Comparison of ENCODE assay signal across 7 mouse cellular contexts in genomic region chr7:145106494-145106849, GRCm38 (mm10).
DNase-seq lines count a peak whose midpoint lies in the region; ATAC-seq lines count a peak whose summit lies in the region.

No protein-coding gene starts in this region.

- 0 out of 2 replicates have a peak, but pooled peaks have one; percentile 19 for ATAC-seq in common myeloid progenitor, adult 5-6 weeks (replicated peaks; ENCODE audit: low read depth, poor library complexity, severe bottlenecking)
- ATAC-seq in monocyte, adult 5-6 weeks (replicated peaks; ENCODE audit: insufficient number of reproducible peaks, low FRiP score, low TSS enrichment, poor library complexity, severe bottlenecking): no peak

- DNase-seq in 3T3-L1 (ENCODE audit: low read depth, low spot score): peak; percentile 97
- peak; percentile 97 for DNase-seq in Muller cell, postnatal 12 days (ENCODE audit: inconsistent ontology term)
- peak; percentile 59 to 63 for DNase-seq in left cerebral cortex, postnatal 36 days (ENCODE audit: low spot score in 2 of 2)
- DNase-seq in embryo, embryonic 9.5 days (ENCODE audit: extremely low spot score): no peak
- DNase-seq in spleen, postnatal 4 days (ENCODE audit: low spot score in 2 of 2): no peak

- intact Hi-C loops in left cerebral cortex, postnatal 36 days (cut with DNase I): no loop called here

Comparison
In these comparisons a context has a peak if more than half of its experiments do, and no peak if none do; other contexts are left out.
1. DNase-seq: peak in 3T3-L1 (single experiment), Muller cell, postnatal 12 days (single experiment) and left cerebral cortex, postnatal 36 days (2 of 2); none in embryo, embryonic 9.5 days (single experiment) and spleen, postnatal 4 days (0 of 2).